Mouse (Mus musculus) adrenal gland, postnatal 36 days (tissue): ENCODE results near the gene Amn1. TPM values are rescaled to one million over a fixed set of nuclear protein-coding genes. Genes with fewer than 3 reads are reported as not detected.
A peak's percentile ranks its signal among the peaks of the same experiment; 100 is the strongest.
"Not testable (repeated sequence)": the region's sequence is repeated elsewhere in the genome, so short reads cannot be mapped to it uniquely, and the experiment has no call there.

ENCODE experiments used
- DNase-seq, 2 experiments: peaks; one replicate each; pipeline ENCODE4 v3.0.0; 2021; ENCODE audit warnings: mixed read lengths in 1 of 2
- total RNA-seq, 2 experiments: library from RNA; stranded (reverse); gene quantifications; 2 replicates each; pipeline ENCODE4 v1.2.3; 2021

The Amn1 gene
- total RNA-seq, 2 experiments from 2014 or later, result 28.4 to 32.1 TPM

- DNase-seq, result no peak
These were observed 34.1 kb downstream of the Amn1 start for GRCm38 (mm10) chr6:149154116-149155030.

GRCm38 (mm10) chr6:149153473-149154115 lies 34.9 kb downstream of the Amn1 start:
- no peak for DNase-seq

GRCm38 (mm10) chr6:149152119-149152518 lies 36.4 kb downstream of the Amn1 start:
- DNase-seq, result no peak

- DNase-seq, result no peak
These were observed 39.9 kb downstream of the Amn1 start for GRCm38 (mm10) chr6:149148436-149149229.

GRCm38 (mm10) chr6:149145143-149145542 lies 43.4 kb downstream of the Amn1 start:
- DNase-seq, result no peak

GRCm38 (mm10) chr6:149141393-149142173 lies 46.9 kb downstream of the Amn1 start:
- DNase-seq, result peak; percentile 87 to 90

- DNase-seq, result no peak
These were observed 49.0 kb downstream of the Amn1 start, which contains the start of gene Etfbkmt for GRCm38 (mm10) chr6:149139471-149139870. Gene Etfbkmt (plus strand): TSS chr6:149139849.

GRCm38 (mm10) chr6:149139011-149139410 lies 49.5 kb downstream of the Amn1 start:
- no peak for DNase-seq

GRCm38 (mm10) chr6:149137936-149138335 lies 50.6 kb downstream of the Amn1 start:
- no peak for DNase-seq

GRCm38 (mm10) chr6:149135631-149136030 lies 52.9 kb downstream of the Amn1 start:
- no peak for DNase-seq

GRCm38 (mm10) chr6:149134391-149135150 lies 53.9 kb downstream of the Amn1 start:
- no peak for DNase-seq

GRCm38 (mm10) chr6:149132311-149133077 lies 56.0 kb downstream of the Amn1 start:
- peak in 1 of 2 experiments; percentile 56 for DNase-seq

GRCm38 (mm10) chr6:149131111-149131510 lies 57.4 kb downstream of the Amn1 start:
- DNase-seq, result no peak

- DNase-seq, result not testable (repeated sequence)
These were observed 58.6 kb downstream of the Amn1 start, which contains the start of gene Gm10203 for GRCm38 (mm10) chr6:149129870-149130269. Gene Gm10203 (plus strand): TSS chr6:149130170.

- DNase-seq, result peak; percentile 54 to 59
These were observed 61.8 kb downstream of the Amn1 start for GRCm38 (mm10) chr6:149126675-149127074.

- no peak for DNase-seq
These were observed 65.5 kb downstream of the Amn1 start for GRCm38 (mm10) chr6:149123042-149123441.

- peak in 1 of 2 experiments; percentile 74 for DNase-seq
These were observed 68.7 kb downstream of the Amn1 start for GRCm38 (mm10) chr6:149119853-149120252.

- peak; percentile 49 to 58 for DNase-seq
These were observed 69.6 kb downstream of the Amn1 start for GRCm38 (mm10) chr6:149118935-149119334.

- DNase-seq, result no peak
These were observed 71.5 kb downstream of the Amn1 start for GRCm38 (mm10) chr6:149116992-149117391.

GRCm38 (mm10) chr6:149108909-149109308 lies 79.6 kb downstream of the Amn1 start:
- DNase-seq, result no peak
